Mouse (Mus musculus) liver, adult 2 months (tissue): ENCODE results near the gene Susd1. TPM values are rescaled to one million over a fixed set of nuclear protein-coding genes. Genes with fewer than 3 reads are reported as not detected.

Source experiments
- DNase-seq: peaks from one replicate; pipeline ENCODE4 v3.0.0-alpha.2; 2011; ENCODE audit warnings: low read depth, low spot score; ENCODE audit errors: extremely low read depth
- H3K27ac ChIP-seq: fragments of 200-500 bp; replicated peaks from 2 replicates; pipeline ENCODE4 v1.5.1; 2012; ENCODE audit warnings: low read depth, mild to moderate bottlenecking, control low read depth, inconsistent platforms, low read length; ENCODE audit not compliant: insufficient read depth
- H3K27me3 ChIP-seq: fragments of 200-500 bp; 2 replicates; pipeline ENCODE4 v1.6.1; 2012; ENCODE audit warnings: mild to moderate bottlenecking, moderate library complexity, low read length, inconsistent platforms; ENCODE audit not compliant: control insufficient read depth, insufficient read depth
- H3K36me3 ChIP-seq: fragments of 200-500 bp; 2 replicates; pipeline ENCODE4 v1.6.1; 2012; ENCODE audit warnings: low read length, inconsistent platforms; ENCODE audit not compliant: control insufficient read depth, insufficient read depth
- H3K4me1 ChIP-seq: fragments of 200-500 bp; 2 replicates; pipeline ENCODE4 v1.6.1; 2011; ENCODE audit warnings: low read length; ENCODE audit not compliant: control insufficient read depth, insufficient read depth
- H3K4me3 ChIP-seq: fragments of 200-500 bp; 2 replicates; pipeline ENCODE4 v1.5.1; 2011; ENCODE audit warnings: low read depth, mild to moderate bottlenecking, control low read depth, low read length, moderate library complexity; ENCODE audit not compliant: insufficient read depth
- H3K79me2 ChIP-seq: fragments of 200-500 bp; 2 replicates; pipeline ENCODE4 v1.6.1; 2012; ENCODE audit warnings: inconsistent platforms, mild to moderate bottlenecking, low read length, moderate library complexity; ENCODE audit not compliant: control insufficient read depth, insufficient read depth
- H3K9ac ChIP-seq: fragments of 200-500 bp; 2 replicates; pipeline ENCODE4 v1.6.1; 2012; ENCODE audit warnings: low read depth, mild to moderate bottlenecking, control low read depth, inconsistent platforms, low read length
- CTCF ChIP-seq: fragments of 200-500 bp; IDR thresholded peaks from 2 replicates; pipeline ENCODE4 v1.5.1; 2011; ENCODE audit warnings: low read depth, low read length, control low read depth
- POLR2A ChIP-seq: fragments of 200-500 bp; IDR thresholded peaks from 2 replicates; pipeline ENCODE4 v1.6.1; 2011; ENCODE audit warnings: low read length, control low read depth; ENCODE audit not compliant: insufficient read depth; ENCODE audit errors: extremely low read depth
- WGBS: fragments of 180-500 bp; shearing (Covaris S2); methylation state at CpG from one replicate; pipeline ENCODE4 v1.1.7; 2018; 5-methylcytosine and 5-hydroxymethylcytosine counted together
- polyA plus RNA-seq: library from polyadenylated mRNA; depleted of rRNA; stranded (reverse); fragments of >200 nt; gene quantifications from 2 replicates; pipeline ENCODE4 v1.2.3, GENCODE M21; 2012
- total RNA-seq: library from RNA; depleted of rRNA; stranded (reverse); fragments of >200 nt; gene quantifications from 2 replicates; pipeline ENCODE4 v1.2.3, GENCODE M21; 2014

The Susd1 gene
- total and polyA plus RNA-seq, 2 experiments: 5.5 to 9.7 TPM

DNA sequence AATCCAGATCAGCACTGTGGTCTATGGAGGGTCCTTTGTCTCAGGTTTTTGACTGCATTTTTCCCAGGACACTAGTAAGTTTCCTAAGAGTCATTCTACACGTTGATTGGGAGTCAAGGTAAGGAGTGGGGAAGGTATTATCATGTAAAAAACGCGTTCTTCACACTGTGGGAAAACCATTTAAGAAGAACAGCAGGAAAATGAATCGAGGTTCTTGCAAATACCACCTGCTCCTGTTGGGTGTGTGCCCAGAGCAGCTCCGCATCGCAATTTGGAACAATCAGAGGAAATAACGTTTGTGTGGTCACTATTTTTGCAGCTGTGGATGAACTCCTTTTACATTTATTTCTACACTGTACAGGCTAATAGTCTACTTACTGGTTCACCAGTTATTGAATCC is 125.5 kb downstream of the Susd1 start:
- Histone ChIP-seq H3K9ac (no peak overlapping the region), H3K4me1 (peaks cover 6% of the 10 kb centered on the region), H3K27me3 (no peaks in the 10 kb centered on the region), H3K79me2 (no peaks in the 10 kb centered on the region), H3K4me3 (no peak overlapping the region), H3K27ac (no peak overlapping the region), H3K36me3 (no peaks in the 10 kb centered on the region)
- no peak for DNase-seq
- TF ChIP-seq CTCF (no peak), POLR2A (no peak)
- WGBS: 84% methylated on average over 7 of the region's 7 CpGs

DNA sequence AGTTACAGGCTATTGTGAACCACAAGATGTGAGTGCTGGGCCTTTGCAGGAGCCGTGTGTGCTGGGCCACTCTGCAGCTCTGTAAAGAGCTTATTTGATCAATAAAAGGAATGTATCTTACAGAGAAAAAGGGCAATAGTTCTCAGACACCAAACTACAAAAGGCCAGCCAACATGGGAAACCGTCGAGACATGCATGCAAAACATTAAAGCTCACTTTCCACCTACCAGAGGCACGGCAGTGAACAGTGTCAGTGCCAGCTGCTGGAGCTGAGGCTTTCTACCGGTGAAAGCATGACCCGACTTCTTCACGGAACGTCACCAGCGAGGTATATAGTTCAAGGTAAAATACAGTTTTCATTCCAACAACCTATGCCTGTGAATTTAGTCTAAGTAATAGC is 127.8 kb downstream of the Susd1 start:
- 95% methylated on average over 9 of the region's 9 CpGs for WGBS
- H3K27me3 ChIP-seq: no peaks in the 10 kb centered on the region
- H3K4me3 ChIP-seq: no peak overlapping the region

DNA sequence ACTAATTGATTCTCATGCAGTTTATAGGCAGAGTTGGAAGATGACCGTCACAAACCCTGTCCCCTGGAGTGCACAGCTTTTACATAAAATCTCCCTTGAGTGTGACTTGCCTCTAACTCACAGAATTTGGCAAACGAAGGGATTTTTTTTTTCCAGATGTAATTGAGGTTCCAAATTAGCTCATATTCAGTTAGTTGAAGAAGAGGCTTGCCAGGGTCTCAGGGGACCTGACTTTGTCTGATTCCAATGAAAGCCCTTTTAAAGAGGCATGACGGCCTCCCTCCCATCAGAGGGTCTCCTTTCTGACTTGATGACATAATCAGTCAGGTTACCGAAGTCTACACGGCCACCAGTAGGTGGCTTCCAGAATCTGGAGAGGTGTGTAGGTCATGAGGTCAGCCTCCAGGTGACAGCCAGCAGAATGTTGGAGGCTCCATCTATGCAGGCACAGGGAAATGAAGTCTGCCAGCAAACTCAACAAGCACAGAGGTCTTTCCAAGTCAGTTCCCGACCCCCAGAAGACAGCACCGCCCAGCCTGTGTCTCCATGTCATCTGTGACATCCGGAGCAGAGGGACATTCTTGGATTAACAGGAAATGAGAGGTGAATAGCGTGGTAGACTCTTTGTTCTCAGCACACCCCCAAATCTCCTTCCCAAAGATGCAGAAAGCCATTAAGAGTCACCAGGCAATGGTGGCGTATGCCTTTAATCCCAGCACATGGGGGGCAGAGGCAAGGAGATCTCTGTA is 130.4 kb downstream of the Susd1 start:
- no peak overlapping the region for H3K9ac ChIP-seq
- H3K27me3 ChIP-seq: no peaks in the 10 kb centered on the region
- peaks cover 3% of the 10 kb centered on the region; the same call in 1 of the 2 replicates for H3K4me1 ChIP-seq
- H3K27ac ChIP-seq: no peak overlapping the region
- no peak for TF ChIP-seq POLR2A
- TF ChIP-seq CTCF: no peak
- H3K79me2 ChIP-seq: no peaks in the 10 kb centered on the region
- no peak for DNase-seq
- no peak overlapping the region for H3K4me3 ChIP-seq
- 90% methylated on average over 10 of the region's 10 CpGs for WGBS
- H3K36me3 ChIP-seq: no peaks in the 10 kb centered on the region

More for the DNA sequence above, 127.8 kb downstream of the Susd1 start:
- Histone ChIP-seq H3K79me2 (no peaks in the 10 kb centered on the region), H3K9ac (no peak overlapping the region), H3K36me3 (no peaks in the 10 kb centered on the region), H3K27ac (no peak overlapping the region), H3K4me1 (peaks cover 3% of the 10 kb centered on the region; the same call in 1 of the 2 replicates)
- no peak for DNase-seq
- TF ChIP-seq POLR2A (no peak), CTCF (no peak)

DNA sequence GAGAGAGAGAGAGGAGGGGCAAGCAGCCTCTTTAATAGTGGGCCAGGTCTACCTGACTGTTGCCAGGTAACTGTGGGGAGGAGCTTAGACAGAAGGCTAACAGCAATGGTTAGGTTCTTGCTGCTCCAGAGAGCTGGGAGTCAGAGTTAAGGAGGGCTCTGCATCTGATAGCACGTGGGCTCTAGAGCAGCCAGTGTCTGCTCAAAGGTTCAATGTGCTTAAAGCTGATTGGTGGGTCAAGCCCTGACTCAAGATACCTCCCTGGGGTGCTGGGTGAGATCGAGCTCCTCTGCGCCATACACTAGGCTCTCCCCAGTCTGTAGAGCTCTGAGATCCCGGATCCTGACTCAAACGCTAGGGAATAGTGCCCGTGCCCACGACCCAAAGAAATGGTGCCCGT is 136.0 kb downstream of the Susd1 start:
- Histone ChIP-seq H3K27me3 (no peaks in the 10 kb centered on the region), H3K36me3 (no peaks in the 10 kb centered on the region), H3K79me2 (no peaks in the 10 kb centered on the region), H3K4me3 (no peak overlapping the region), H3K4me1 (no peaks in the 10 kb centered on the region), H3K9ac (no peak overlapping the region), H3K27ac (no peak overlapping the region)
- WGBS: 96% methylated on average over 8 of the region's 8 CpGs
- no peak for TF ChIP-seq CTCF
- DNase-seq: no peak

GRCm38 (mm10) chr4:59301025-59301815 is 137.2 kb downstream of the Susd1 start:
- no peak overlapping the region for H3K27ac ChIP-seq
- no peak for DNase-seq
- H3K4me1 ChIP-seq: no peaks in the 10 kb centered on the region
- 94% methylated on average over 9 of the region's 9 CpGs for WGBS
- TF ChIP-seq CTCF (no peak), POLR2A (no peak)
- no peak overlapping the region for H3K9ac ChIP-seq
- H3K36me3 ChIP-seq: no peaks in the 10 kb centered on the region
- H3K27me3 ChIP-seq: no peaks in the 10 kb centered on the region
- H3K4me3 ChIP-seq: no peak overlapping the region
- H3K79me2 ChIP-seq: no peaks in the 10 kb centered on the region
